Mouse (Mus musculus) hindbrain, embryonic 11.5 days (tissue): ENCODE measurements at regions not wholly inside any gene's neighbourhood (a gene's known extent, or its start where the extent isn't known, plus 50 kb on each side); places are given as distances from the start of the nearest gene placed in this dataset.

Source experiments
- ATAC-seq: fragments of 200-750 bp; cut with Nextera tagmentation; 2 replicates; pipeline ENCODE4 v1.8.0; 2017; ENCODE audit warnings: mild to moderate bottlenecking, moderate TSS enrichment, moderate library complexity; ENCODE audit not compliant: low FRiP score
- DNase-seq: peaks from one replicate; pipeline ENCODE4 v3.0.0-alpha.2; 2015; ENCODE audit warnings: low spot score
- H3K27ac ChIP-seq: fragments of 300-500 bp; sonication (generic); 2 replicates; pipeline ENCODE4 v1.5.1; 2014; ENCODE audit warnings: mild to moderate bottlenecking, low read depth, low read length
- H3K27me3 ChIP-seq: fragments of 300-500 bp; sonication (generic); 2 replicates; pipeline ENCODE4 v1.6.1; 2014; ENCODE audit warnings: mild to moderate bottlenecking, low read length, moderate library complexity, mixed read lengths; ENCODE audit not compliant: control insufficient read depth, insufficient read depth
- H3K36me3 ChIP-seq: fragments of 300-500 bp; sonication (generic); 2 replicates; pipeline ENCODE4 v1.6.1; 2014; ENCODE audit warnings: mild to moderate bottlenecking, low read length, moderate library complexity, mixed read lengths; ENCODE audit not compliant: control insufficient read depth, insufficient read depth
- H3K4me1 ChIP-seq: fragments of 300-500 bp; sonication (generic); replicated peaks from 2 replicates; pipeline ENCODE4 v1.6.1; 2014; ENCODE audit warnings: low read length, mixed read lengths; ENCODE audit not compliant: control insufficient read depth, insufficient read depth
- H3K4me2 ChIP-seq: fragments of 300-500 bp; sonication (generic); replicated peaks from 2 replicates; pipeline ENCODE4 v1.6.1; 2014; ENCODE audit warnings: mild to moderate bottlenecking, low read depth, low read length
- H3K4me3 ChIP-seq: fragments of 300-500 bp; sonication (generic); 2 replicates; pipeline ENCODE4 v1.5.1; 2014; ENCODE audit warnings: low read depth, low read length
- H3K9ac ChIP-seq: fragments of 300-500 bp; sonication (generic); 2 replicates; pipeline ENCODE4 v1.6.1; 2014; ENCODE audit warnings: low read depth, low read length
- H3K9me3 ChIP-seq: fragments of 300-500 bp; sonication (generic); 2 replicates; pipeline ENCODE4 v1.6.1; 2016; ENCODE audit warnings: low read length; ENCODE audit not compliant: control insufficient read depth
- WGBS: fragments of 180-500 bp; shearing (Covaris S2); extraction: QIAGEN DNeasy Blood & Tissue Kit; methylation state at CpG from one replicate; pipeline ENCODE4 v1.1.7; 2014; 5-methylcytosine and 5-hydroxymethylcytosine counted together

GRCm38 (mm10) chr4:94256026-94256425, 300.3 kb upstream of the Gm10306 start:
- Histone ChIP-seq H3K4me1 (no peaks in the 10 kb centered on the region), H3K4me2 (no peak overlapping the region), H3K4me3 (no peak overlapping the region), H3K27me3 (no peaks in the 10 kb centered on the region), H3K9me3 (no peaks in the 10 kb centered on the region), H3K36me3 (no peaks in the 10 kb centered on the region), H3K9ac (no peak overlapping the region), H3K27ac (no peak overlapping the region)
- WGBS, result 94% methylated on average over 1 of the region's 1 CpGs
- ATAC-seq (no peak), DNase-seq (no peak)

GRCm38 (mm10) chr4:94261136-94261535, 295.2 kb upstream of the Gm10306 start:
- no peak for DNase-seq
- Histone ChIP-seq H3K27me3 (no peaks in the 10 kb centered on the region), H3K4me1 (no peaks in the 10 kb centered on the region), H3K36me3 (no peaks in the 10 kb centered on the region), H3K4me2 (no peak overlapping the region), H3K27ac (no peak overlapping the region), H3K9ac (no peak overlapping the region), H3K4me3 (no peak overlapping the region), H3K9me3 (no peaks in the 10 kb centered on the region)
- ATAC-seq, result no peak

GRCm38 (mm10) chr4:94281732-94282131, 274.6 kb upstream of the Gm10306 start:
- no peaks in the 10 kb centered on the region for H3K36me3 ChIP-seq
- no peak overlapping the region for H3K27ac ChIP-seq
- no peak for ATAC-seq
- H3K4me3 ChIP-seq, result no peak overlapping the region
- H3K9ac ChIP-seq, result no peak overlapping the region
- H3K4me1 ChIP-seq, result no peaks in the 10 kb centered on the region
- no peaks in the 10 kb centered on the region for H3K9me3 ChIP-seq
- DNase-seq, result no peak
- no peaks in the 10 kb centered on the region for H3K27me3 ChIP-seq
- H3K4me2 ChIP-seq, result no peak overlapping the region

GRCm38 (mm10) chr4:94292150-94292549, 264.2 kb upstream of the Gm10306 start:
- H3K4me3 ChIP-seq, result no peak overlapping the region
- no peaks in the 10 kb centered on the region for H3K9me3 ChIP-seq
- no peaks in the 10 kb centered on the region for H3K27me3 ChIP-seq
- H3K27ac ChIP-seq, result no peak overlapping the region
- DNase-seq, result peak; percentile 1
- no peaks in the 10 kb centered on the region for H3K36me3 ChIP-seq
- H3K4me2 ChIP-seq, result no peak overlapping the region
- H3K4me1 ChIP-seq, result no peaks in the 10 kb centered on the region
- ATAC-seq, result no peak
- no peak overlapping the region for H3K9ac ChIP-seq

GRCm38 (mm10) chr4:94317298-94317697, 239.0 kb upstream of the Gm10306 start:
- H3K9ac ChIP-seq, result no peak overlapping the region
- H3K9me3 ChIP-seq, result no peaks in the 10 kb centered on the region
- no peak overlapping the region for H3K27ac ChIP-seq
- no peak overlapping the region for H3K4me2 ChIP-seq
- no peaks in the 10 kb centered on the region for H3K27me3 ChIP-seq
- no peaks in the 10 kb centered on the region for H3K4me1 ChIP-seq
- no peak overlapping the region for H3K4me3 ChIP-seq
- ATAC-seq, result no peak
- no peaks in the 10 kb centered on the region for H3K36me3 ChIP-seq
- no peak for DNase-seq

- no peaks in the 10 kb centered on the region for H3K36me3 ChIP-seq
- no peak overlapping the region for H3K9ac ChIP-seq
- H3K27ac ChIP-seq, result no peak overlapping the region
- H3K4me3 ChIP-seq, result no peak overlapping the region
- no peak for ATAC-seq
- no peaks in the 10 kb centered on the region for H3K9me3 ChIP-seq
- H3K4me1 ChIP-seq, result no peaks in the 10 kb centered on the region
- no peak overlapping the region for H3K4me2 ChIP-seq
- no peaks in the 10 kb centered on the region for H3K27me3 ChIP-seq
- 73% methylated on average over 2 of the region's 2 CpGs for WGBS
- DNase-seq, result no peak
Measured at GRCm38 (mm10) chr4:94326759-94327158, 229.6 kb upstream of the Gm10306 start.

- ATAC-seq (no peak), DNase-seq (no peak)
- no peaks in the 10 kb centered on the region for H3K36me3 ChIP-seq
- no peak overlapping the region for H3K4me2 ChIP-seq
- no peaks in the 10 kb centered on the region for H3K27me3 ChIP-seq
- H3K4me1 ChIP-seq, result no peaks in the 10 kb centered on the region
- no peak overlapping the region for H3K27ac ChIP-seq
- H3K9me3 ChIP-seq, result no peaks in the 10 kb centered on the region
- no peak overlapping the region for H3K9ac ChIP-seq
- no peak overlapping the region for H3K4me3 ChIP-seq
Measured at GRCm38 (mm10) chr4:94343331-94343730, 213.0 kb upstream of the Gm10306 start.

- Histone ChIP-seq H3K4me1 (no peaks in the 10 kb centered on the region), H3K36me3 (no peaks in the 10 kb centered on the region), H3K27ac (no peak overlapping the region), H3K27me3 (no peaks in the 10 kb centered on the region), H3K9ac (no peak overlapping the region), H3K4me2 (no peak overlapping the region), H3K4me3 (no peak overlapping the region), H3K9me3 (no peaks in the 10 kb centered on the region)
- WGBS, result 50% methylated on average over 1 of the region's 1 CpGs
- DNase-seq, result no peak
- no peak for ATAC-seq
Measured at GRCm38 (mm10) chr4:94349273-94349672, 207.1 kb upstream of the Gm10306 start.

GRCm38 (mm10) chr4:94356982-94357381, 199.4 kb upstream of the Gm10306 start:
- no peaks in the 10 kb centered on the region for H3K4me1 ChIP-seq
- DNase-seq (no peak), ATAC-seq (no peak)
- WGBS, result 71% methylated on average over 1 of the region's 1 CpGs
- no peaks in the 10 kb centered on the region for H3K36me3 ChIP-seq
- H3K9ac ChIP-seq, result no peak overlapping the region
- no peak overlapping the region for H3K4me3 ChIP-seq
- no peaks in the 10 kb centered on the region for H3K9me3 ChIP-seq
- H3K27ac ChIP-seq, result no peak overlapping the region
- H3K4me2 ChIP-seq, result no peak overlapping the region
- no peaks in the 10 kb centered on the region for H3K27me3 ChIP-seq
